Mouse (Mus musculus) lung, adult 2 months (tissue): ENCODE results near the gene Exoc6b.

Experiments used
- CTCF ChIP-seq: fragments of 200-500 bp; IDR thresholded peaks from 2 replicates; pipeline ENCODE4 v1.5.1; 2011; ENCODE audit warnings: mild to moderate bottlenecking, low read length, control low read depth; ENCODE audit not compliant: insufficient read depth
- POLR2A ChIP-seq: fragments of 200-500 bp; IDR thresholded peaks from 2 replicates; pipeline ENCODE4 v1.6.1; 2011; ENCODE audit warnings: low read depth, mild to moderate bottlenecking, control low read depth, low read length, borderline replicate concordance; ENCODE audit errors: extremely low read depth

- TF ChIP-seq POLR2A (no peak), CTCF (no peak)
These were observed 439.0 kb downstream of the Exoc6b start for GRCm38 (mm10) chr6:84630276-84630675.
